Mouse (Mus musculus) heart, postnatal 14 days (tissue): ENCODE data around the gene Olfr1389. TPM values are rescaled to one million over a fixed set of nuclear protein-coding genes. Genes with fewer than 3 reads are reported as not detected.
A peak's percentile ranks its signal among the peaks of the same experiment; 100 is the strongest.
"Not testable (repeated sequence)": the region's sequence is repeated elsewhere in the genome, so short reads cannot be mapped to it uniquely, and the experiment has no call there.

Experiments
- DNase-seq, 2 experiments: peaks; one replicate each; pipeline ENCODE4 v3.0.0; 2021 to 2022
- intact Hi-C: fragments of 180-260 bp; cut with DNase I; formaldehyde crosslinking; loops from one replicate; pipeline ENCODE4 v1.15.1; 2025
- long read RNA-seq, 2 experiments: library from polyadenylated mRNA; stranded (forward); transcript quantifications; one replicate each; pipeline ENCODE4 v2.0.0; 2021
- total RNA-seq, 2 experiments: library from RNA; stranded (reverse); gene quantifications; 2 replicates each; pipeline ENCODE4 v1.2.3; 2021

Olfr1389 gene
- not detected for total RNA-seq
- long read RNA-seq, experiment 1: 0 reads
- long read RNA-seq, experiment 2: 0 reads

DNA sequence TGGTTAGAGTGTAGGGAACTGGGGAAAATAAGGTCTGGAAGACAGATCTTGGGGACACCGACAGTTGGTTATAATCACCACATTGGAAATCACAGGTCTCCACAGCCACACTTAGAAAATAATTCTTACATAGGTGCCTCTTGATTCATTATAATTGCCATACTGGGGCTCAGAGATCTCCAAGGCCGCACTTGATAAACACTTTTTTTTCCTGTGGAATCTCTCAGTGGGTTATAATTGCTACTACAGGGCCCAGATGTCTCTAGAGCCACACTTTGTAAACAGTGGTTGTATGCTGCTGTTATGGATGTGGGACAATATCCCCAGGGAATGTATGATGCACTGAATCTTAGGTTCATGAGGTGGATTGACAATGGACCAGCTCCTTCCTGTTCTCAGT is at the start of gene Olfr1389:
Gene Olfr1389, plus strand, starts transcription at position 301 of the 400 bp plus-strand sequence.
- intact Hi-C loops: no loop called here
- DNase-seq: no peak

DNA sequence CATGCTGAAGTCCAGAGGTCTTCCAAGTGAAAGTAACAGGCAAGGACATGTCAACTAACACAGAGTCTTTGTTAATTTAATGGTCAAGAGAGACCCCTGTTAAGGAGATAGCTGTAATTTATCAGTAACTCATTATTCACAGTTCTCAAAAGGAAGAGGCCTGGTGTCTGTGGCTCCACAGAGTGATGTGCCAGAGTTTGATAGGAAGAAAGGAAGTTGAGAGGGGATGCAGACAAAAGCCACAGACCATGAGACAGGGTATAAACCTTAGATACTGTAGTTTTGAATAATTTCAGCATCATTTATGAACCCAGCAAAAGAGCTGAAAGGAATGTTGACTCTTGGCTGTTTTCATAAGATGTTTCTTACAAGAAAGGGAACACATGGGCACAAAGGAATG is 39.7 kb upstream of the Olfr1389 start:
- DNase-seq: no peak
- intact Hi-C loops: no loop called here

DNA sequence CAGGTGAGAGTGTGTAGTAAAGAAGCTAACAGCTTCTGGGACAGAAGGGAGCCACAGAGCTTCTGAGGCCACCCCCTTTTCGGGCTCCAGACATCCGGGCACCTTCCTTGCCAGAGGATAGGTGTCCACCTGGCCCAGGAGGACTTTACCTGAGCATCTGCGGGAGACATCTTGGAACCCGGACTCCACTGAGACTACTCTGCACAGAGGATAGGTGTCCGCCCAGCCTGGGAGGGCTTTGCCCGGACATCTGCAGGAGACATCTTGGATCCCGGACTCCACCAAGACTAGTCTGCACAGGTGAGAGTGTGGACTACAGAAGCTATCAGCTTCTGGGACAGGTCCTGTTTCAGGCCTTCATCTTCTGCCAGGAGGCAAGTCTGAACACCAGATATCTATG is 36.7 kb upstream of the Olfr1389 start:
- intact Hi-C loops, DNase-seq: not testable (repeated sequence)

DNA sequence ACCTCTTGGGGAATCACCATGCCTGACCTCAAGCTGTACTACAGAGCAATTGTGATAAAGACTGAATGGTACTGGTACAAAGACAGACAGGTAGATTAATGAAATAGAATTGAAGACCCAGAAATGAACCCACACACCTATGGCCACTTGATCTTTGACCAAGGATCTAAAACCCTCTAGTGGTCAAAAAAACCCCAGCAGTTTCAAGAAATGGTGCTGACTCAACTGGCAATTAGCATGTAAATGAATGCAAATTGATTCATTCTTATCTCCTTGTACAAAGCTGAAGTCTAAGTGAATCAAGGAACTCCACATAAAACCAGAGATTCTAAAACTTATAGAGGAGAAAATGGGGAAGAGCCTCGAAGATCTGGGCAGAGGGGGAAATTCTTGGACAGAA is 30.2 kb upstream of the Olfr1389 start:
- intact Hi-C loops, DNase-seq: not testable (repeated sequence)

DNA sequence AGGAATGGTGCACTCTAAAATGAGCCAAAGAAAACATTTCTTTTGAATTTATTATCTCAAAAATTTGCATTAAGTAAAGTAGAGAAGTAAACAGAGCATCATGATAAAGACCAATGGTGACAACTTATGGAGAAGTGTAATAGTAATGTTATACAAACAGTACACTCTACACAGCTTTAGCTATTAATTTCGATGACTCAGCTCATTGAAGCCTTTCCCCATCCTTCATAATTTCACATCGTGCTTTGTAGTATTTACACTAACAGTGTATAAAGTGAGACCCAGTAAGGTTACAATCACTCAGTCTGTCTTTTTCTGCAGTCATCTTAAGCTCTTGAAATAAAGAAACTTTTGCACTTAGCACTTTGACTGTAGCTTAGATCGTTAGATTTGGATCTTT is 16.1 kb upstream of the Olfr1389 start:
- no peak for DNase-seq
- intact Hi-C loops: no loop called here

DNA sequence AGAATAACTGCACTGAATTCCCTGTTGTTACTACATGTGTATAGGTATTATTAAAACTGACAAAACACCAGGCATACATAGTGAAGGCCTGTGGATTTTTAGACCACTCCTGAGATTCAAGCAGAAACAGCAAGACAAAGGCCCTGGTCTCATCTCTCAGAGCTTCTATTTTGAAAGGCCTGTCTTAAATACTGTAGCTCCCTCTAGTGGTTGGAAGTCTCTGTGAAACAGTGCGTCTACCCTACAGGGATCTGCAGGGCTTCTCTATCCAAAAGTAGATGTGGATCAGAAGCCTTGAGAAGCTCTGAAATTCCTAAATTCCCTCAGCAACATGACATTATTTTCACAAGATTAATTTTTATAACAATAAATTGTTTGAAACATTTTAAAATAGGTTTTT is 12.3 kb upstream of the Olfr1389 start:
- DNase-seq: peak in 1 of 2 experiments; percentile 4
- intact Hi-C loops: loop anchor here (5.0 kb wide), 1 partner anchor 218 kb away; no protein-coding TSS in a partner anchor

DNA sequence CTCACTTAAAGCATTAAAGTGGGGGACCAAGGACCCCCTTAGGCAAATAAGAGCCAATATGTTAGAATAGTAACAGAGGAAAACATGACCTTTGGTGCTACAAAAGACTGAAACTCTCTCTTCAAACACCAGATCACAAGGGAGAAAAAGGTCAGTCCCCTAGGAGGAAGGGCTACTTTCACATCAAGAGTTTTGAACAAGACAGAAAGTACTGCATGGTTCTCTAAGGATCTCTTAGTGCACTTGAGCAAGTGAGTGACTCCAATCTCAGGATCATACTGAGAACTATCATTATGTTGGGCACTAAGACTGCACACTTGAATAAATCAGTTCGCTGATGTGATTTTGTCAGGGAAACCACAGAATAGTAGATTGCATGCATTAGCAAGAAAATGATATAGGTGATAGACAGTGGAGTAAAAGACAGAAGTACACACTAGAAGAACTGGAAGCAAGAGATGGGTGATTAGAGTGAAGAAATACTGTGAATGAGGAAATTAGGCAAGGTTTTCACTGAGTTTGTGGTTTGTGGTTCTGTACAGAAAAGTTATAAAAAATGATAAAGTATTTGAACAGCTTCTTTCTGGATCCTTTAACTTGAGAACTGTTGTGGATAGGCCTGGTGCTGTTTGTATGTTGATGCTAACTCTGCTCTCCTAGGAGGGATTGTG is 2.5 kb downstream of the Olfr1389 start:
- intact Hi-C loops: no loop called here
- no peak for DNase-seq

DNA sequence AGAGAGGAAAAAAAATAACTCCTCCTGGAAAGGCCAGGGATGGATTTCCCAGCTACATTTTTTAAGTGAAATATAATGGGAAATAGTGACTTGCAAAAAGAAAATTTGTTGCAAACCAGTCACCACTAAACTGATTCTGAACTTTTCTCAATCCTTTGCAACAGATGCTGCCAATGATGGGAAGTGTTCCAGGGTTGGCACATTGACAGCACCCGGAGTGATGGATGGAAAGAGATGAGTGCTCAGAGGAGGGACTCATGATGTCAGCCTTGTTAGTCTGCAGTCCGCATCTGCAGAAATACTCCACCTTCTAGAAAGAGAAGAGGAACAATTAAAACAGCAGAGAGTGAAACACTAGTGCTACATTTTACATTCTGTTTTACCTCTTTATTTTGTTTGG is 6.8 kb downstream of the Olfr1389 start:
- intact Hi-C loops: no loop called here
- no peak for DNase-seq

DNA sequence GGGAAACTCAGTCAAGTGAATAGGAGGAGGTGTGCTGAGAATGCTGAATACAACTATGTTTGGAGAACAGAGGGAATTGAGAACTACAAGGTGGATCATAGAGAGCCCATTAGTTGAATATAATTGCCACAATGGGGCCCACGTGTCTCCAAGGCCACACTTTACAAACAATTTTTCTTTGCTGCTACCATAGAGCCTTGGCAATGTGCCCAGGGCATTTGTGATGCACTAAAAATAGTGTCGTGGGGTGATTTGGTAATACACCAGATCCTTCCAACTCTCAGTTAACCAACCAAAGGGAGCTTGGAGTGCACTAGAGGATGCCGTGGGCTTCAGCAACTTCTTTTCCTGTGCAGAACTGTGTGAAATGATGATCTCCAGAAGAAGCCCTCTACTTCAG is 13.5 kb downstream of the Olfr1389 start, which contains the start of gene Olfr1388:
Gene Olfr1388, plus strand, starts transcription at position 214 of the 400 bp plus-strand sequence.
- peak; percentile 21 to 44 for DNase-seq
- intact Hi-C loops: no loop called here

DNA sequence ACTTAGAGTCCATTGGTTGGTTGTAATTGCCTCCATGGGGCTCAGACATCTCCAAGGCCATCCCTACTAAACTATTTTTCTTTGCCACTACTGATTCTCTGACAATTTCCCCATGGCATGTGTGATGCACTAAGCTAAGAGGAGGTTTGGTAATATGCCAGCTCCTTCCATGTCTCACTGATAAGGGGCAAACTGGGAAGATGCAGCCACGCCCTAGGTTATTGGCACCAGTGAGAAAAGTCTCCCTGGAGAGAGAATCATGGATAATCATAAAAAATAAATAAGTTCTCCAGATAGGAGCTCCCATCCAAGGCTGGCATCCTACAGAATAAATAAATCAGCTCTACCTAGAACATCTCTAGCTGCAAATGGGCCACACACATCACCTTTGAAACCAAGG is 32.2 kb downstream of the Olfr1389 start, which contains the start of gene Olfr1387:
Gene Olfr1387, plus strand, starts transcription at position 301 of the 400 bp plus-strand sequence.
- intact Hi-C loops: no loop called here

DNA sequence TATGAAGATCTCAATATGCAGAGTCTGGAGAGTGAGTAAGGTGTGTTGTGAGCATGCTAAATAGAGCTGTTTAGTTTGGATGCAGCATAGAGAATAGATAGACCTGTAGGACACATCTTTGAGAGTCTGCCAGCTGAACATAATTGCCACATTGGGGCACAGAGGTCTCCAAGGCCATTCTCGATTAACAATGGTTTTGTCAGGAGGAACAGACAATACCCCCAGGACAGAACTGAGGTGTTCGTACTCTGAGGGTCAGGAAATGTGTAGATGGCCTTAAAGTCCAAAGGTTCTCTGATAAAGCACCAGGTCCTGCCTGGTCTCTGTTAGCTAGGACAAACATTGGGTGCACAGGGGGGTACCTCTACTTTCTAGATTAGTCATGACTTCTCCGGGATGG is 41.9 kb downstream of the Olfr1389 start, which contains the start of gene Olfr1386:
Gene Olfr1386, plus strand, starts transcription at position 301 of the 400 bp plus-strand sequence.
- DNase-seq, intact Hi-C loops: not testable (repeated sequence)

More for the DNA sequence above, 32.2 kb downstream of the Olfr1389 start, which contains the start of gene Olfr1387:
- no peak for DNase-seq

Other genes starting within 250 kb of the Olfr1389 start
- 10 to 100 TPM; 48.3 to 52.4 TPM for gene Btnl9, start 235.9 kb upstream of the Olfr1389 start, total RNA-seq
- 10 to 100 TPM; 26.3 to 27.0 TPM for gene Zfp62, start 219.8 kb upstream of the Olfr1389 start, total RNA-seq
- gene Mgat1, start 178.9 kb upstream of the Olfr1389 start, total RNA-seq: 10 to 100 TPM; 59.3 to 68.4 TPM
- gene Olfr1393, start 144.8 kb upstream of the Olfr1389 start, total RNA-seq: under 1 TPM; 0.32 to 0.48 TPM
- gene Olfr1392, start 137.8 kb upstream of the Olfr1389 start, total RNA-seq: not detected
- not detected for gene Olfr10, start 118.3 kb upstream of the Olfr1389 start, total RNA-seq
- not detected for gene Olfr1391, start 100.3 kb upstream of the Olfr1389 start, total RNA-seq
- gene Olfr1390, start 87.9 kb upstream of the Olfr1389 start, total RNA-seq: not detected
- under 1 TPM in 1 of 2 experiments, not detected in 1; 0.07 TPM for gene Olfr1388, start 13.6 kb downstream of the Olfr1389 start, total RNA-seq
- gene Olfr1387, start 32.3 kb downstream of the Olfr1389 start, total RNA-seq: under 1 TPM in 1 of 2 experiments, not detected in 1; 0.05 TPM
- not detected for gene Olfr1386, start 42.0 kb downstream of the Olfr1389 start, total RNA-seq
- gene Olfr1385, start 66.0 kb downstream of the Olfr1389 start, total RNA-seq: not detected
- gene Olfr1384, start 83.7 kb downstream of the Olfr1389 start, total RNA-seq: under 1 TPM; 0.22 to 0.26 TPM
- gene Olfr1383, start 96.6 kb downstream of the Olfr1389 start, total RNA-seq: under 1 TPM; 0.41 to 0.63 TPM
- gene Olfr1382, start 105.2 kb downstream of the Olfr1389 start, total RNA-seq: not detected
- gene Olfr1381, start 120.4 kb downstream of the Olfr1389 start, total RNA-seq: not detected
- not detected for gene Olfr1380, start 133.8 kb downstream of the Olfr1389 start, total RNA-seq
- gene Flt4, start 186.2 kb downstream of the Olfr1389 start, total RNA-seq: 10 to 100 TPM; 11.1 to 11.6 TPM
- gene Scgb3a1, start 240.5 kb downstream of the Olfr1389 start, total RNA-seq: 10 to 100 TPM in 1 of 2 experiments, not detected in 1; 58.2 TPM